ENCODE assay signal across 35 mouse cellular contexts in genomic region chr4:133962566-133962965, GRCm38 (mm10). TPM values are rescaled to one million over a fixed set of nuclear protein-coding genes. Genes with fewer than 3 reads are reported as not detected.
DNase-seq lines count a peak whose midpoint lies in the region; ATAC-seq and TF ChIP-seq lines count a peak whose summit lies in the region.
"Had no signal": no experiment of that assay in that cellular context is flagged by ENCODE, and none has a peak within 500 bp of the region (broad histone marks: within the 10 kb centered on the region; RNA-seq: fewer than 3 reads in every experiment).

No protein-coding gene starts in this region.

- no peak overlapping the region for H3K9ac ChIP-seq in midbrain, embryonic 12.5 days (replicated peaks)
- H3K9ac ChIP-seq in midbrain, postnatal 0 days (replicated peaks; ENCODE audit: low read length, poor library complexity, severe bottlenecking): no peak overlapping the region
- H3K9ac ChIP-seq: embryonic facial prominence, embryonic 15.5 days; forebrain, embryonic 15.5 days; heart, embryonic 13.5 days; hindbrain, embryonic 14.5 days; limb, embryonic 15.5 days; liver, embryonic 13.5 days; midbrain, embryonic 13.5 days; neural tube, embryonic 12.5 days had no signal

- no peaks in the 10 kb centered on the region for H3K27me3 ChIP-seq in midbrain, embryonic 12.5 days
- no peaks in the 10 kb centered on the region for H3K27me3 ChIP-seq in midbrain, postnatal 0 days (ENCODE audit: insufficient read depth, low read length)
- H3K27me3 ChIP-seq: embryonic facial prominence, embryonic 15.5 days; forebrain, embryonic 15.5 days; heart, embryonic 13.5 days; limb, embryonic 15.5 days; liver, embryonic 13.5 days; midbrain, embryonic 13.5 days; neural tube, embryonic 12.5 days; Patski had no signal

- TF ChIP-seq CTCF in midbrain, postnatal 0 days (IDR thresholded peaks at IDR 0.05): no peak

- no peaks in the 10 kb centered on the region for H3K9me3 ChIP-seq in midbrain, embryonic 12.5 days
- H3K9me3 ChIP-seq in midbrain, postnatal 0 days (ENCODE audit: low read length): no peaks in the 10 kb centered on the region
- H3K9me3 ChIP-seq: embryonic facial prominence, embryonic 10.5 days; embryonic facial prominence, embryonic 15.5 days; forebrain, embryonic 15.5 days; G1E; heart, embryonic 13.5 days; limb, embryonic 10.5 days; limb, embryonic 15.5 days; liver, embryonic 13.5 days; midbrain, embryonic 13.5 days; neural tube, embryonic 12.5 days had no signal

- H3K4me1 ChIP-seq in midbrain, embryonic 12.5 days: peaks cover 17% of the 10 kb centered on the region
- H3K4me1 ChIP-seq in midbrain, postnatal 0 days (ENCODE audit: insufficient read depth, low read length): 0 out of 2 replicates have a peak, but pooled peaks cover 5% of the 10 kb centered on the region

- no peak for ATAC-seq in midbrain, embryonic 12.5 days (ENCODE audit: low FRiP score, low read depth)
- ATAC-seq in midbrain, postnatal 0 days (ENCODE audit: low FRiP score): no peak
- ATAC-seq: forebrain, embryonic 15.5 days; midbrain, embryonic 13.5 days; Patski had no signal

- peak overlapping the region; percentile 35 for H3K27ac ChIP-seq in midbrain, embryonic 12.5 days (replicated peaks)
- no peak overlapping the region for H3K27ac ChIP-seq in midbrain, postnatal 0 days (ENCODE audit: low read depth, low read length)
- H3K27ac ChIP-seq: embryonic facial prominence, embryonic 10.5 days; embryonic facial prominence, embryonic 15.5 days; forebrain, embryonic 15.5 days; heart, adult 2 months; heart, embryonic 13.5 days; hindbrain, embryonic 14.5 days; limb, embryonic 10.5 days; limb, embryonic 15.5 days; liver, embryonic 13.5 days; midbrain, embryonic 13.5 days; neural tube, embryonic 12.5 days had no signal

- 85% methylated on average over 7 of the region's 7 CpGs for WGBS in midbrain, embryonic 12.5 days
- WGBS in midbrain, postnatal 0 days: 76% methylated on average over 7 of the region's 7 CpGs

- H3K36me3 ChIP-seq in midbrain, embryonic 12.5 days: peaks cover 34% of the 10 kb centered on the region
- peaks cover 13% of the 10 kb centered on the region for H3K36me3 ChIP-seq in midbrain, postnatal 0 days (ENCODE audit: insufficient read depth, low read length)

- no peak overlapping the region for H3K4me2 ChIP-seq in midbrain, embryonic 12.5 days (replicated peaks)
- no peak overlapping the region for H3K4me2 ChIP-seq in midbrain, postnatal 0 days (ENCODE audit: low read depth, low read length, poor library complexity, severe bottlenecking)
- H3K4me2 ChIP-seq: embryonic facial prominence, embryonic 15.5 days; forebrain, embryonic 15.5 days; heart, embryonic 13.5 days; hindbrain, embryonic 14.5 days; limb, embryonic 15.5 days; liver, embryonic 13.5 days; midbrain, embryonic 13.5 days; neural tube, embryonic 12.5 days had no signal

- no peak overlapping the region for H3K4me3 ChIP-seq in midbrain, embryonic 12.5 days
- H3K4me3 ChIP-seq in midbrain, postnatal 0 days (ENCODE audit: low read depth, low read length): no peak overlapping the region
- H3K4me3 ChIP-seq: embryonic facial prominence, embryonic 10.5 days; embryonic facial prominence, embryonic 15.5 days; forebrain, embryonic 15.5 days; heart, adult 2 months; heart, embryonic 13.5 days; limb, embryonic 10.5 days; limb, embryonic 15.5 days; liver, embryonic 13.5 days; midbrain, embryonic 13.5 days; myocyte; neural tube, embryonic 12.5 days had no signal

- DNase-seq in adrenal gland, postnatal 14 days: peak; percentile 62
- no peak for DNase-seq in adrenal gland, adult 18-20 months (ENCODE audit: low spot score in 2 of 2)
- DNase-seq in midbrain, postnatal 0 days (ENCODE audit: low spot score): no peak
- DNase-seq in A20 (ENCODE audit: low read depth, low spot score): peak; percentile 10
- DNase-seq in frontal cortex, postnatal 36 days (ENCODE audit: low spot score in 2 of 2): no peak
- no peak for DNase-seq in frontal cortex, postnatal 25 days (ENCODE audit: low spot score in 2 of 2)
- DNase-seq: cerebellum, adult 2 months; cerebellum, postnatal 25 days; heart, adult 2 months; heart, postnatal 10 days; kidney, adult 11 months; kidney, postnatal 14 days; layer of hippocampus, adult 9-11 months; liver, embryonic 13.5 days; lung, adult 18-20 months; lung, postnatal 14 days; thymus, adult 2 months; thymus, postnatal 36 days had no signal

RNA-seq across cellular contexts. Expression of gene Hmgn2, which starts 5.9 kb away (rescaled TPM):
- total RNA-seq in adrenal gland, postnatal 14 days (2021): 325 and 351 TPM in 2 replicates
- total RNA-seq in adrenal gland, adult 18-20 months (2021): 100 to 1,000 TPM in 1 of 2 experiments, 10 to 100 TPM in 1; 79.3 to 181 TPM
- 3,003 and 3,059 TPM in 2 replicates for polyA plus RNA-seq in midbrain, embryonic 12.5 days (2016; fragmentation: Nextera tagmentation; extraction: Ambion mirVana)
- total RNA-seq in midbrain, postnatal 0 days (2014; rRNA removed): 231 and 262 TPM in 2 replicates
- polyA plus RNA-seq in midbrain, postnatal 0 days (2015; fragmentation: Nextera tagmentation; extraction: Ambion mirVana): 858 and 919 TPM in 2 replicates

RNA-seq across cellular contexts. Expression of gene Dhdds, which starts 38.2 kb away (rescaled TPM):
- total RNA-seq in adrenal gland, postnatal 14 days (2021): 32.1 and 35.2 TPM in 2 replicates
- total RNA-seq in adrenal gland, adult 18-20 months (2021): 10 to 100 TPM; 39.1 to 46.2 TPM
- polyA plus RNA-seq in midbrain, embryonic 12.5 days (2016; fragmentation: Nextera tagmentation; extraction: Ambion mirVana): 36.8 and 43.9 TPM in 2 replicates
- total RNA-seq in midbrain, postnatal 0 days (2014; rRNA removed): 45.6 and 46.2 TPM in 2 replicates
- polyA plus RNA-seq in midbrain, postnatal 0 days (2015; fragmentation: Nextera tagmentation; extraction: Ambion mirVana): 38.3 and 42.6 TPM in 2 replicates

RNA-seq across cellular contexts. Expression of gene Lin28a, which starts 56.1 kb away (rescaled TPM):
- not detected in 2 replicates for total RNA-seq in adrenal gland, postnatal 14 days (2021)
- total RNA-seq in adrenal gland, adult 18-20 months (2021): not detected
- 3.3 and 3.4 TPM in 2 replicates for polyA plus RNA-seq in midbrain, embryonic 12.5 days (2016; fragmentation: Nextera tagmentation; extraction: Ambion mirVana)
- total RNA-seq in midbrain, postnatal 0 days (2014; rRNA removed): 0.05 and 0.57 TPM in 2 replicates
- polyA plus RNA-seq in midbrain, postnatal 0 days (2015; fragmentation: Nextera tagmentation; extraction: Ambion mirVana): 0.04 and 0.13 TPM in 2 replicates
- total RNA-seq: heart, adult 2 months; heart, postnatal 10 days; left cerebral cortex, postnatal 10 days had no signal
- polyA plus RNA-seq: C2C12; embryonic facial prominence, embryonic 15.5 days; forebrain, embryonic 15.5 days; frontal cortex, adult 2 months; G1E; heart, adult 2 months; kidney, embryonic 14.5 days; limb, embryonic 15.5 days; Patski had no signal

Comparison
In these comparisons a context has a peak if more than half of its experiments do, and no peak if none do; other contexts are left out.
1. DNase-seq: peak in adrenal gland, postnatal 14 days (single experiment) and A20 (single experiment); none in adrenal gland, adult 18-20 months (0 of 2), midbrain, postnatal 0 days (single experiment), frontal cortex, postnatal 36 days (0 of 2) and frontal cortex, postnatal 25 days (0 of 2).